Mouse (Mus musculus) c-Kit-positive CD71-positive TER-119-negative erythroid progenitor cells, embryonic 14.5 days (primary cell): ENCODE data around the gene Gm6034.
"Not testable (repeated sequence)": the region's sequence is repeated elsewhere in the genome, so short reads cannot be mapped to it uniquely, and the experiment has no call there.

Experiments
- DNase-seq: peaks from one replicate; pipeline ENCODE4 v3.0.0-alpha.2; 2013; ENCODE audit warnings: low read depth

Gene Gm6034

GRCm38 (mm10) chr17:36081901-36082300 lies 39.1 kb downstream of the Gm6034 start:
- not testable (repeated sequence) for DNase-seq

- DNase-seq = not testable (repeated sequence)
These were observed 39.9 kb downstream of the Gm6034 start for GRCm38 (mm10) chr17:36082519-36083232.

- no peak for DNase-seq
These were observed 40.6 kb downstream of the Gm6034 start for GRCm38 (mm10) chr17:36083266-36083869.

GRCm38 (mm10) chr17:36083870-36084451 lies 41.2 kb downstream of the Gm6034 start:
- no peak for DNase-seq

- not testable (repeated sequence) for DNase-seq
These were observed 43.2 kb downstream of the Gm6034 start for GRCm38 (mm10) chr17:36085976-36086375.

- not testable (repeated sequence) for DNase-seq
These were observed 49.2 kb downstream of the Gm6034 start for GRCm38 (mm10) chr17:36091933-36092332.

GRCm38 (mm10) chr17:36092520-36092919 lies 49.8 kb downstream of the Gm6034 start:
- DNase-seq = not testable (repeated sequence)

- no peak for DNase-seq
These were observed 51.2 kb downstream of the Gm6034 start for GRCm38 (mm10) chr17:36093936-36094335.

- not testable (repeated sequence) for DNase-seq
These were observed 56.8 kb downstream of the Gm6034 start for GRCm38 (mm10) chr17:36099603-36100002.

- DNase-seq = not testable (repeated sequence)
These were observed 59.3 kb downstream of the Gm6034 start for GRCm38 (mm10) chr17:36102091-36102490.
